Mouse (Mus musculus): ENCODE measurements around the gene Klk12.

DNA sequence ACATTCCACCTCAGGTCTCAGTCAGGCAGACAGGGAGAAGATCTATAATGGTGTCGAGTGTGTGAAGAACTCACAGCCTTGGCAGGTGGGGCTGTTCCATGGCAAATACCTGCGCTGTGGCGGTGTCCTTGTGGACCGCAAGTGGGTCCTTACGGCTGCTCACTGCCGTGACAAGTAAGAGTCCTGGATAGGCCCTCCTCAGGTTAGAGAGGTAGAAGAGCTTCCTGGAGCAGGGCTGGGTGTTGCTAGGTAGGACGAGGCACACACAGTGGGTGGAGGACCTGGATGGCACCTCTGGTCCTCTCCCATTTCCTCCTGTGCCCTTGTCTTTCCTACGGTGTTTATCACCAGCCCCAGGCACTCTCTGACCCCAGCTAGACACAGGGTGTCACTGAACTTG is 939 bp downstream of the Klk12 start:
- TF ChIP-seq CTCF (conservative IDR thresholded peaks at IDR 0.05 in 1 of 2, IDR thresholded peaks at IDR 0.05 in 1 of 2; ENCODE audit: low read depth in 2 of 2, low read length in 2 of 2) = no peak
- no peak for TF ChIP-seq HCFC1 (IDR thresholded peaks at IDR 0.05; ENCODE audit: low read depth, low read length)
- no peak for TF ChIP-seq USF1 (IDR thresholded peaks at IDR 0.05; ENCODE audit: low read depth, low read length)
- no peak for TF ChIP-seq USF2 (conservative IDR thresholded peaks at IDR 0.05; ENCODE audit: low read depth, low read length)
- no peak for TF ChIP-seq MYC (IDR thresholded peaks at IDR 0.05; ENCODE audit: low read depth, low read length)
- no peak for TF ChIP-seq TCF12 (IDR thresholded peaks at IDR 0.05; ENCODE audit: low read depth, low read length)
- TF ChIP-seq SIN3A (IDR thresholded peaks at IDR 0.05; ENCODE audit: low read length) = no peak
- no peak for TF ChIP-seq GABPA (IDR thresholded peaks at IDR 0.05; ENCODE audit: insufficient replicate concordance, low read depth, low read length)
- TF ChIP-seq MAZ (IDR thresholded peaks at IDR 0.05; ENCODE audit: low read depth, low read length) = no peak

All from CH12.LX (cell line).